Mouse (Mus musculus): Measurements from ENCODE around the gene B4galt1. TPM values are rescaled to one million over a fixed set of nuclear protein-coding genes. Genes with fewer than 3 reads are reported as not detected.

The B4galt1 gene
- polyA plus RNA-seq, 1 experiment = 2.7 TPM

DNA sequence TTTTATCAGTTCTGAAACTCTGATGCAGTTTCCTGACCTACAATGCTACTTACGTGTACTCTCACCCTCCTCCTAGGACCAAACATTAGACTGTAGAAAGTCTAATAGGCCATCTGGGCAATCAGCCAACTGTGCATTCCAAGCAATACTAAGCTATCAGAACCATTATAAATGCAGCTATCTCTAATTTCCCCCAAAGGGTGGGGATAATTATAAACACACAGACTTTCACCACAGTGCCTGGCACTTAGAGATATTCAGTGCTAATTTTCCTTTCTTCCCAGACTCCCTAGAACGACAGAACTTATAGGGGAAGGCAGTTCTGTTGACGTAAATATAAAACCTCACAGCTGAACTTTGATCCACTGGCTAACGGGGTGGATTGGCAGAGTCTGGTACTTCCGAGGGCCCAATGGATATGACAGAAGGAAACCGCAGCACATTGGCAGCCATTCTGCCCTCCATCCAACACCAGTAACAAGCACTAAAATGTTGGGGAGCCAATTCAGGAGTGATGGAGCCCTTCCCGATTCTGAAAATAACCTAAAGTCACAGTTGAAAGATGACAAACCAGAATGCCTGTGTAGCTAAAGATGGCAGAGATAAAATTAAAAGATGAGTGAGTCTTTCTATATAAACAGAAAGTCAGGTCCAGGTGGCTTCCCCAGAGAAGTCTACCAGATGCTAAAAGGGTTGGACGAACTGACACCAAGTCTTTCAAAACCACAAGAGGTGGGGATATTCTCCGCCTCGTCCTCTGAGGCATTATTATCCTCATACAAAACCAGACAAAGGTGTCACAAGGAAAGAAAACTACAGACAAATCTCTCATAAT, 16.1 kb downstream of the B4galt1 start:
- no peak overlapping the region for H3K4me3 ChIP-seq (replicated peaks)
- peaks cover 77% of the 10 kb centered on the region for H3K36me3 ChIP-seq (ENCODE audit: control insufficient read depth)
- H3K4me1 ChIP-seq (ENCODE audit: control insufficient read depth) = peaks cover 50% of the 10 kb centered on the region

DNA sequence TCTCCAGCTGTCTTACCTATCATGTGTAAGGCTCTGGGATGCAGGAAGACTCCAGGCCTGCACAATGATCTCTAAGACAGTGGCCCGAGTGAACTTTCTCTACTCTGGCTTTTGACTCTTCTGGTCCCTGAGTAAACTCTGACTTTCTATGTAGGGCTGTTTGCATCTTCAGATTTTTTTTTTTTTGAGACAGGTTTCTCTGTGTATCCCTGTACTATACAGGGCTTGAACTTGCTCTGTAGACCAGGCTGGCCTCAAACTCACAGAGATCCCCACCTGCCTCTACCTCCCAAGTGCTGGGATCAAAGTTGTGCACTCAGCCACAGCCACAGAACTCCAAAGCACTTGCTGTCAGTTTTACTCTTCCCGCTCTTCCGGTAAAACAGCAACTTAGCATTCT, 16.8 kb downstream of the B4galt1 start:
- Histone ChIP-seq H3K27me3 (ENCODE audit: control insufficient read depth) (no peaks in the 10 kb centered on the region), H3K4me3 (replicated peaks) (no peak overlapping the region), H3K36me3 (ENCODE audit: control insufficient read depth) (peaks cover 73% of the 10 kb centered on the region), H3K9me3 (ENCODE audit: control insufficient read depth, low read length) (no peaks in the 10 kb centered on the region), H3K4me1 (ENCODE audit: control insufficient read depth) (peaks cover 46% of the 10 kb centered on the region)
- no peak for TF ChIP-seq TAL1 (IDR thresholded peaks at IDR 0.05; ENCODE audit: low read length)
- TF ChIP-seq GATA1 (IDR thresholded peaks at IDR 0.05; ENCODE audit: low read length) = no peak

More for the DNA sequence above, 16.1 kb downstream of the B4galt1 start:
- TF ChIP-seq TAL1 (IDR thresholded peaks at IDR 0.05; ENCODE audit: low read length) = no peak
- no peak; the same call in 1 of the 2 replicates for TF ChIP-seq GATA1 (IDR thresholded peaks at IDR 0.05; ENCODE audit: low read length)
- no peaks in the 10 kb centered on the region for H3K9me3 ChIP-seq (ENCODE audit: control insufficient read depth, low read length)
- H3K27me3 ChIP-seq (ENCODE audit: control insufficient read depth) = no peaks in the 10 kb centered on the region

DNA sequence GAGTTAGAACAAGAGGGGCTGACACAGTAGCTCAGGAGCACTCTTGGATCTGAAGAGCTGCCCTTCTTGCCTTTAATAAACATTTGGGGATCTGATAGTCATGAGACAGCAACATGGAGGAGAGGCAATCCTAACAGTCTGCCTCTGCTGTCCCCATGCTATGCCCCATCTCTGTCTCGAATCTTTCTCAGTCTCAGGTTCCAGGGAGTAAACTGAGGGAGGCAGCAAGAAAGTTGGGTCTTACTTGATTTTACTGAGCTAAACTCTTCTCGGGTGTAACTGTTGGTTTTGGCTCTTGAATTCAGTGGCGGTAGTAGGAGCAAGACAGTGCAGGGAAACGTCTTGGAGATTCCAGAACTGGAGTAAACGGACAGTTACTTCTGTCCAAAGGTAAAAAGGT, 18.9 kb downstream of the B4galt1 start:
- no peak overlapping the region for H3K4me3 ChIP-seq (replicated peaks)
- peaks cover 48% of the 10 kb centered on the region for H3K4me1 ChIP-seq (ENCODE audit: control insufficient read depth)
- no peaks in the 10 kb centered on the region for H3K27me3 ChIP-seq (ENCODE audit: control insufficient read depth)
- TF ChIP-seq TAL1 (IDR thresholded peaks at IDR 0.05; ENCODE audit: low read length) (no peak), GATA1 (IDR thresholded peaks at IDR 0.05; ENCODE audit: low read length) (no peak)
- H3K36me3 ChIP-seq (ENCODE audit: control insufficient read depth) = peaks cover 69% of the 10 kb centered on the region
- H3K9me3 ChIP-seq (ENCODE audit: control insufficient read depth, low read length) = no peaks in the 10 kb centered on the region

DNA sequence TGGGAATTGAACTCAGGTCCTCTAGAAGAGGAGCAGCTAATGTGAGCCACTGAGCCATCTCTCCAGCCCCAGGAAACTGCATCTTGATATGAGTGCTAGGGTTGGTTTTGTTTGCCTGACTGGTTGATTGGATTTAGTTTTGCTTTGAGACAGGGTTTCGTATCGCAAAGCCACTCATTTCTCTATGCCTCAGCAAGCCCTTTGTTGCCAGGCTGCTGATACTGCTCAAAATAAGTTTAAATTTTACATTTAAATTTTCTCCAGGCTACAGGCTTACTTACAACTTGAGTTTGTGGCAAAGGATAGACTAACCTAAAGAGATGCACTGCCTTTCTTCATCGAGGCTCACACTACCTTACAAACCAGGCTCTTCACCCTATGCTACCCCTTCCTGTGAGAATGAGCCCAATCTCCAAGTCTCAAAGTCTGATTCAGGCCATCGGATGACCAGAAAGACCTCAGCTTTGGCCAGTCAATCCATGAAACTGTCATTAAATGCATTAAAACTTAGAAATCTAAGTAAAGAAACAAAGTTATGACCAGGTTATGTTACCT, 19.5 kb downstream of the B4galt1 start:
- no peaks in the 10 kb centered on the region for H3K9me3 ChIP-seq (ENCODE audit: control insufficient read depth, low read length)
- no peak for TF ChIP-seq TAL1 (IDR thresholded peaks at IDR 0.05; ENCODE audit: low read length)
- no peak for TF ChIP-seq GATA1 (IDR thresholded peaks at IDR 0.05; ENCODE audit: low read length)
- no peaks in the 10 kb centered on the region for H3K27me3 ChIP-seq (ENCODE audit: control insufficient read depth)
- H3K36me3 ChIP-seq (ENCODE audit: control insufficient read depth) = peaks cover 68% of the 10 kb centered on the region
- H3K4me3 ChIP-seq (replicated peaks) = no peak overlapping the region
- peaks cover 46% of the 10 kb centered on the region for H3K4me1 ChIP-seq (ENCODE audit: control insufficient read depth)

DNA sequence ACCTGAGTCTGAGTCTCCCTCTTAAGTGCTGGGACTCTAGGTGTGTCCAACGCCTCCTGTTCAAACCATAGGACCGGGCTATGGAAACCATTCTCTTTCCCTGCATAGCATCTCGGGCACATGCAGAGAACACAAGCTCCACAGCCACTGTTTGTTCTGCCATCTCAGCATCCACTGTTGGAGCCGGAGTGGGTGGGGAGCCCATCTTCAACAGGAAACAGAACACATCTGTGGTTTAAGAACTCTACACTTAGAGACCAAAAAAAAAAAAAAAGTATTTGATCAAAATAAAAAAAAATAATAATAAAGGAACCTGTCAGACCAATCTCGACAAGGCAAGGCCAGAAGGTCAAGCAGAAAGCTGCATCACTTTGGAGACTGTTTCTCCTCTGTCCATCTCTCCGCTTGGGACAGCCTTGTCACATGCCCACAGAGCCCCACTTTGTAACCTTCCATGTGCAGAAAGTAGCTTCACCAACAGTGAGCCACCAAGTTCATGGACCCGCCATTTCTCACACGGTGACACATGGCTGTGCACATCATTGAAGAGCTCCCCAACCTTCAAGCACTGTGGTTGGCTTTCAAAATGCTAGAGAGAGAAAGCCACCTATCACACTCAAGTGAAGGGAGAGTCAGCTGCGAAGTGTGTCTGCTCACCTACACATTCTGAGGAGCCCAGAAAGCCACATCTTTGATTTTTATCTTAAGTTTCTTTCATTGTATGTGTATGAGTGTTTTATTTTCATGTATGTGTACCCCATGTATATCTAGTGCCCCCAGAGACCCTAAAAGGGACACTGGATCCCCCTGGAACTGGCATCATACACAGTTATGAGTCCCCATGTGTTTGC, 20.2 kb downstream of the B4galt1 start:
- H3K4me1 ChIP-seq (ENCODE audit: control insufficient read depth) = peaks cover 44% of the 10 kb centered on the region
- H3K9me3 ChIP-seq (ENCODE audit: control insufficient read depth, low read length) = no peaks in the 10 kb centered on the region
- no peak overlapping the region for H3K4me3 ChIP-seq (replicated peaks)
- H3K36me3 ChIP-seq (ENCODE audit: control insufficient read depth) = peaks cover 66% of the 10 kb centered on the region
- no peak for TF ChIP-seq GATA1 (IDR thresholded peaks at IDR 0.05; ENCODE audit: low read length)
- TF ChIP-seq TAL1 (IDR thresholded peaks at IDR 0.05; ENCODE audit: low read length) = no peak
- H3K27me3 ChIP-seq (ENCODE audit: control insufficient read depth) = no peaks in the 10 kb centered on the region

DNA sequence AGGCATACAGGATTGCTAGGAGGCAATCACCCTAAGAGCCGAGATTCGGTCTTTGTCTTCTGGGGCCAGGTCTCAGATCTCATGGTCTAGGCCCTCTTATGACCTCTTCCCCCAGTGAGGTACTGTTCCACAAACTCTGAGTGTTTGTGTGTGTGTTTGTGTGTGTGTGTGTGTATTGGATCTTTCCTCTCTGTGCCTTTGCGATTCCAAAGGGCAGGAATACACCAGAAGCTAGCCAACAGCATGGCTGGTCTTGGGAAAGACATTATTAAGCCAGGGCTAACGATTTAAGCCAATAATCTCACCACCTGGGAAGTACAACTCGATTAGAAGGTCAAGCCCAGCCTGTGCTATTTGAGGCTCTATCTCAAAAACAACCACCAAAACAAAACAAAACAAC, 23.3 kb downstream of the B4galt1 start:
- TF ChIP-seq GATA1 (IDR thresholded peaks at IDR 0.05; ENCODE audit: low read length) (no peak), TAL1 (IDR thresholded peaks at IDR 0.05; ENCODE audit: low read length) (no peak)
- Histone ChIP-seq H3K27me3 (ENCODE audit: control insufficient read depth) (no peaks in the 10 kb centered on the region), H3K36me3 (ENCODE audit: control insufficient read depth) (peaks cover 79% of the 10 kb centered on the region), H3K4me3 (replicated peaks) (no peak overlapping the region), H3K9me3 (ENCODE audit: control insufficient read depth, low read length) (no peaks in the 10 kb centered on the region), H3K4me1 (ENCODE audit: control insufficient read depth) (peaks cover 45% of the 10 kb centered on the region)

DNA sequence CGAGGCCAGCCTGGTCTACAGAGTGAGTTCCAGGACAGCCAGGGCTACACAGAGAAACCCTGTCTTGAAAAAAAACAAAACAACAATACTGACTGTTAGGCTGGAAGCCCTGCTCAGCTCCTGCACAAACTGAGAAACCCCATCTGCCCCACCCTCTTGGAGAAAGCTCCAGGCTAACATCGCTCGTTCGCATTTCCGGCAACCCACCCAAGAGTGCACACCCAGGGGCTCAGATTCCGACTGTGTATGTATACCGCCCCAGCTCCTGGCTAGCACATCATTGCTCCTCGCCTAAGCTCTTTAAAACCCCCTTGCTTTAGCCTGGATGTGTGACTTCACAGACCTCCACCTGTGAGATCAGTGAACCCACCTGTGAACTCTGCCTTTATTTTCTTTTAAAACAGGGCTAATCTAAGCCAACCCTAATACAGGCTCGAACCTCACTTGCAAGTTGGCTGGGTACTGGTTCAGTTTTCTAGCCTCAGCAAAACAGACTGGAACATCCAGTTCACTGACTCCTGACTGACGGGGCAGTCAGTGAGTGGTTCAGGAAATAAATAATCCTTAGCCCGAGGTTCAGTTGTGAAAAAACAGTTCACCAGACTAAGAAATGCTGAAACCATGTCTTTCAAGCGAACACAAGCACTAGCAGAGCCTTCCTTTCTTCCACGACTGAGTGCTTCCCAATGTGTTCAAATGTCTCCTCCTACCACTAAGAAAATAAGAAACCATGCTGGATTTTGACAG, 24.0 kb downstream of the B4galt1 start:
- Histone ChIP-seq H3K9me3 (ENCODE audit: control insufficient read depth, low read length) (no peaks in the 10 kb centered on the region), H3K4me1 (ENCODE audit: control insufficient read depth) (peaks cover 43% of the 10 kb centered on the region)

DNA sequence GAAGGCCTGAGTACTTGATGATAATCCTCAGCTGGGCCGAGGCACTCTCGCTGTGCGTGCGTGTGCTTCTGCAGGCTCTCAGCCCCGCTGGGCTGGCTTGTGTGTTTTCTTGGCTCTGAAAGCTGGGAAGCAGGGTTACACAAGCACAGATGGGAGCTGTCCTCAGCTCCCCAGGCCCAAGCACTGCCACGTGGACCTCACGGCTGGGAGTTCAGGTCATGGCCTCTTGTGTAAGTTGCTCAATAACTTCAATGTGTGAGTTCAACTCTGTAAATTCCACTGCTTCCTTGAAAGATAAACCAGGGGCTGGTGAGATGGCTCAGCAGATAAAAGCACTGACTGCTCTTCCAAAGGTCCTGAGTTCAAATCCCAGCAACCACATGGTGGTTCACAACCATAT, 24.9 kb downstream of the B4galt1 start:
- Histone ChIP-seq H3K4me3 (replicated peaks) (no peak overlapping the region), H3K9me3 (ENCODE audit: control insufficient read depth, low read length) (no peaks in the 10 kb centered on the region), H3K4me1 (ENCODE audit: control insufficient read depth) (peaks cover 43% of the 10 kb centered on the region), H3K36me3 (ENCODE audit: control insufficient read depth) (peaks cover 78% of the 10 kb centered on the region), H3K27me3 (ENCODE audit: control insufficient read depth) (no peaks in the 10 kb centered on the region)
- no peak for TF ChIP-seq GATA1 (IDR thresholded peaks at IDR 0.05; ENCODE audit: low read length)
- no peak for TF ChIP-seq TAL1 (IDR thresholded peaks at IDR 0.05; ENCODE audit: low read length)

More for the DNA sequence above, 24.0 kb downstream of the B4galt1 start:
- no peak for TF ChIP-seq GATA1 (IDR thresholded peaks at IDR 0.05; ENCODE audit: low read length)
- no peaks in the 10 kb centered on the region for H3K27me3 ChIP-seq (ENCODE audit: control insufficient read depth)
- H3K36me3 ChIP-seq (ENCODE audit: control insufficient read depth) = peaks cover 79% of the 10 kb centered on the region
- no peak overlapping the region for H3K4me3 ChIP-seq (replicated peaks)

All from erythroblast, embryonic 14.5 days (primary cell).